Mouse (Mus musculus): ENCODE data around the gene Mybpc2. TPM values are rescaled to one million over a fixed set of nuclear protein-coding genes. Genes with fewer than 3 reads are reported as not detected.
A peak's percentile ranks its signal among the peaks of the same experiment; 100 is the strongest.

Gene Mybpc2
- polyA plus RNA-seq, 1 experiment from 2014 or later: 0.15 TPM

DNA sequence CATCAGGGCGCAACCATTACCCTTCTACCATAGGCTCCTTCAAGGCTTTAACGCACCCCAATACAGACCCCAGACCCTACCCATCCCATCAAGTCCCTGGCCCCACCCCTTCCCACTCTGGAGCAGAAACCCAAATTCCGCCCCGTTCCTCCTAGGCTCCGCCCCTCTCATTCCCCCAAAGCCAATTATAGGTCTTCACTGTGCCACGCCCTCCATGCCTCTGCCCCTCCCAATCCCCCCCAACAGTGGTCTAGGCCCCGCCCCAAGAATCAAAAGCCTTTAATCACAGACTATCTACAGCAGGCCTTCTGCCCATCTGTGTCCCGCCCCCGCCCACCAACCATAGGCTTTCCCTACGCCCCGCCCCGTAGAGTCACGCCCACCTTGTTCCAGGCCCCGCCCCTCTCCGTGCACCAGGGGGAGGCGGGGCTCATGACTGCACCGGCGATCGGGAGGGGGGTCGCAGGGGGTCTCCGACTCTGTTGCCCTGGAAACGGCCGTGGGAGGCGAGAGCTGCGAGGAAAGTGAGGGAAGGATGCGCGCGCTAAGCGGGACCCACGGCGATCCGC is 28.8 kb upstream of the Mybpc2 start:
- ATAC-seq (replicated peaks): peak; percentile 60
- peaks cover 15% of the 10 kb centered on the region for H3K4me1 ChIP-seq
- under 1% methylated on average over 32 of the region's 32 CpGs for WGBS
- peak overlapping the region; percentile 86 for H3K27ac ChIP-seq (replicated peaks)
- H3K4me3 ChIP-seq: peak overlapping the region; percentile 65
- peaks cover 24% of the 10 kb centered on the region for H3K36me3 ChIP-seq
- peak overlapping the region; percentile 39 for H3K9ac ChIP-seq (replicated peaks)
- H3K4me2 ChIP-seq (replicated peaks): peak overlapping the region; percentile 67
- peaks cover 2% of the 10 kb centered on the region; the same call in 1 of the 2 replicates for H3K27me3 ChIP-seq
- H3K9me3 ChIP-seq: no peaks in the 10 kb centered on the region

DNA sequence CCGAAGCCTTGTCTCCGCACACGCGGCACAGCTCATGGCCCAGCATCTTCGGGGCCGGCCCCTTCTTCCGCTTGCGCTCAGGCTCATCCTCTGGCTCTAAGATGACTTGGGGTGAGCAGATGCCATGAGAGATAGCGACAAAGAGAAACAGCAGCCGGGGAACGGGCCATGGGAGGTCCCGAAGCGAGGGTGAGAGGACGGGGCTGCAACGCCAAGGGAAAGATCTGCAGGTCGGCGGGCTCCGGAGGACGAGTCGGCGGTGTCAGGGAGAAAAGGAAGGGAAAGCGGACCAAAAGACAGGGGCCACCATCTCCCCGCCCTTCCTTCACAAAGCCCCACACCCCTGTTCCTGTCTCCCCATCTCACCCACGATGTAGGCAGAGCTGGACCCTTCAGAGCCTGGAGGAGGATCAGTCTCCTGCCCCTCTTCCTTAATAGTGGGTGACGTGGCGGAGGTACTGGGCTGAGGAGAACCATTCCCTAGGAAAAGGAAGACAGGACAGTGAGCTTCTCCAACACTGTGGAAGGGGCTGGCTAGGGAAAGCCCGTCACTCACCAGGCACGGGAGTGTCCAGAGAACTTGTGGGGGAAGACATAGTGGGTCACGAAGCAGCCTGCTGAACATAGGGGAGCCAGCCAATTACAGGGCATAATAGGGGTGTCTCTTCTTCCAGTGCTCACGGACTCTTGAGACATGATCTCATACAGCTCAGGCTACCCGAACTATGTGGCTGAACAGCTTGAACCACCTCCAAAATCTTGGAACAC is 27.9 kb upstream of the Mybpc2 start:
- H3K4me3 ChIP-seq: peak overlapping the region; percentile 65
- peaks cover 25% of the 10 kb centered on the region for H3K4me1 ChIP-seq
- H3K27ac ChIP-seq (replicated peaks): no peak overlapping the region
- H3K27me3 ChIP-seq: peaks cover 2% of the 10 kb centered on the region; the same call in 1 of the 2 replicates
- peaks cover 24% of the 10 kb centered on the region for H3K36me3 ChIP-seq
- WGBS: 90% methylated on average over 31 of the region's 31 CpGs
- no peaks in the 10 kb centered on the region for H3K9me3 ChIP-seq
- H3K9ac ChIP-seq (replicated peaks): no peak overlapping the region
- no peak for ATAC-seq (replicated peaks)
- H3K4me2 ChIP-seq (replicated peaks): peak overlapping the region; percentile 67

DNA sequence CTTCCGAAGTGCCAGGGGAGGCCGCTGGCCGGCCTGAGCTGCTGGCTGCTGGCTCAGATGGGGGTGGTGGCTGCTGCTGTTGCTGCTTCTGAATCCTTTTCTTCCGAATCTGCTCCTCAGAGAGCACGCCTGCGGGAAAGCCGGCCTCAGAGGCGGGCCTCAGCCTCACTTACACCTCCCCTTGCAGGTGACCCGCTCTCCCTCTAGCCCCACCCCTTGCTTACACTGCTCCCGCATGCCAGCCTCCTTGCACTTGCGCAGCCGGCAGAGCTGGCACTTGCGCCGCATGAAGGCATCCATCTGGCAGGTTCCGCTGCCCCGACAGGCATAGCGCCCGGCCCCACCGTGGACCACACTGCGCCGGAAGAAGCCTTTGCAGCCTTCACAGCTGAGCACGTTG is 27.3 kb upstream of the Mybpc2 start:
- Histone ChIP-seq H3K9me3 (no peaks in the 10 kb centered on the region), H3K4me1 (peaks cover 29% of the 10 kb centered on the region), H3K36me3 (peaks cover 24% of the 10 kb centered on the region), H3K27me3 (peaks cover 2% of the 10 kb centered on the region; the same call in 1 of the 2 replicates), H3K9ac (replicated peaks) (no peak overlapping the region), H3K4me3 (no peak overlapping the region), H3K4me2 (replicated peaks) (no peak overlapping the region), H3K27ac (replicated peaks) (no peak overlapping the region)
- no peak for ATAC-seq (replicated peaks)
- 75% methylated on average over 22 of the region's 22 CpGs for WGBS

DNA sequence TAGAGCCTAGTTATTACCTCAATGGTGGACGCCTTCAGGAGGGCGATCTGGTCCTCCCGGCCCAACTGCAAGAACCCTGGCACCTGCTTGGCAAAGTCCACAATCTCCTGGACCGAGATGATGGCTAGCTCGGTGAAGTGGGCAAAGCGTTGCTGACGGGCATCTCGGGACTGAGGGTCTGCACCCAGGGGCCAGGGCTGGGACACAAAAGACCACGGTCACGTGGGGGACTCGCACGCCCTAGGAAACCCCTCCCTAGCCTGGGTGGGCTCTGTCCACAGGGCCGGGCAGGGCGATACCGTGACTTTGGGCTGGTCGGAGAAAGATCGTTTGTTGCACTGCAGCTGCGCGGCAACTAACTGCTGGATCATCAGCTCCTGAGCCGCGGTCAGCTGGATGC is 26.8 kb upstream of the Mybpc2 start:
- H3K9me3 ChIP-seq: no peaks in the 10 kb centered on the region
- no peak for ATAC-seq (replicated peaks)
- WGBS: 92% methylated on average over 21 of the region's 21 CpGs
- no peak overlapping the region for H3K4me2 ChIP-seq (replicated peaks)
- H3K27me3 ChIP-seq: peaks cover 2% of the 10 kb centered on the region; the same call in 1 of the 2 replicates
- H3K27ac ChIP-seq (replicated peaks): no peak overlapping the region
- peaks cover 24% of the 10 kb centered on the region for H3K36me3 ChIP-seq
- H3K4me3 ChIP-seq: no peak overlapping the region
- peaks cover 29% of the 10 kb centered on the region for H3K4me1 ChIP-seq
- H3K9ac ChIP-seq (replicated peaks): no peak overlapping the region

- Histone ChIP-seq H3K9me3 (no peaks in the 10 kb centered on the region), H3K4me1 (peaks cover 29% of the 10 kb centered on the region), H3K4me2 (replicated peaks) (no peak overlapping the region), H3K9ac (replicated peaks) (no peak overlapping the region), H3K4me3 (no peak overlapping the region), H3K27me3 (0 out of 2 replicates have a peak, but pooled peaks cover 1% of the 10 kb centered on the region), H3K27ac (replicated peaks) (no peak overlapping the region), H3K36me3 (peaks cover 24% of the 10 kb centered on the region)
- no peak for ATAC-seq (replicated peaks)
- WGBS: 96% methylated on average over 12 of the region's 12 CpGs
These were observed 25.9 kb upstream of the Mybpc2 start for GRCm38 (mm10) chr7:44550409-44550678.

DNA sequence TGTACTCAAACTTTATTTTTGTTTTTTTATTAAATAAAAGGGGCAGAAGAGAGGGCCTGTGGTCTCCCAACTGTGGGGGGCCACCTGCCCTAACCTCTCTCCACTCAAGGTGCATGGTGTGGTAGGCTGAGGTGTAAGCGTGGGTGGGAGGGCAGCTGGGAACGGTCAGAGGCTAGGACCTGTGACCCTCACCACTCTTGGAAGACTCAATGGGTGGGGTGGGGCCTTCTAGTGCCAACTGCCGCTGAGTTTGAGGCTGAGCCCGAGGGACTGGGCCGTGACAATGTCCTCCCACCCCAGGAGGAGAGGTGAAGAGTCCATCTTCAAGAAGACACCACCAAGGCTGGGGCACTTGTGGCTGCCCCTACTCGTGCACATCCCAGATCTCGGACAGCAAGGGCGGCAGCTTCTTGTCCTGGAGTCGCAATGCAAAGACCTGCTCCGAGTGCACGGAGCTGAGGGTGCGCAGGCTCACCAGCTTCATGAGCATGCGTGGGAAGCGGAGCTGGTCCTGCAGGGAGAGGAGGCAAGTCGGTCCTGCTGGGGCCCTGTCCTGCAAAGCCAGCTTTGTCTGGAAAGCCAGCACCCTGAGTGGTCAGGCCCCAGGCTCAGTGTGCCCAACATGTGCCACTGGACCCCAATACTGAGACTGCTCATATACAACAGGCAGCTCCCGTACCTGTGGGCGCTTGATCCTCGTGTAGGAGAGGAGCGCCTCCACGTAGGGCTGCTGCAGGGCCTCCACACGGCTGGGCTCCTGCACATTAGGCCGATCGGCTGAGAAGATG is 25.4 kb upstream of the Mybpc2 start:
- no peak for ATAC-seq (replicated peaks)
- H3K4me2 ChIP-seq (replicated peaks): no peak overlapping the region
- H3K9me3 ChIP-seq: no peaks in the 10 kb centered on the region
- no peak overlapping the region for H3K4me3 ChIP-seq
- peaks cover 24% of the 10 kb centered on the region for H3K36me3 ChIP-seq
- WGBS: 93% methylated on average over 23 of the region's 23 CpGs
- no peaks in the 10 kb centered on the region for H3K27me3 ChIP-seq
- H3K4me1 ChIP-seq: peaks cover 29% of the 10 kb centered on the region
- H3K27ac ChIP-seq (replicated peaks): no peak overlapping the region
- no peak overlapping the region for H3K9ac ChIP-seq (replicated peaks)

- H3K4me2 ChIP-seq (replicated peaks): peak within 1 kb of the TSS; percentile 97
- H3K9me3 ChIP-seq: no peaks in the 10 kb centered on the region
- H3K27ac ChIP-seq (replicated peaks): peak within 1 kb of the TSS; percentile 55
- WGBS: under 1% methylated on average over 43 of the region's 43 CpGs
- peak within 1 kb of the TSS; percentile 65 for H3K4me3 ChIP-seq
- no peaks in the 10 kb centered on the region for H3K27me3 ChIP-seq
- H3K9ac ChIP-seq (replicated peaks): peak within 1 kb of the TSS; percentile 51
- peaks cover 25% of the 10 kb centered on the region for H3K4me1 ChIP-seq
- ATAC-seq (replicated peaks): peak; percentile 93
- H3K36me3 ChIP-seq: peaks cover 24% of the 10 kb centered on the region
These were observed 24.1 kb upstream of the Mybpc2 start, which contains the start of gene Pold1 for GRCm38 (mm10) chr7:44548497-44549087. Pold1 (minus strand) TSS chr7:44548849.

DNA sequence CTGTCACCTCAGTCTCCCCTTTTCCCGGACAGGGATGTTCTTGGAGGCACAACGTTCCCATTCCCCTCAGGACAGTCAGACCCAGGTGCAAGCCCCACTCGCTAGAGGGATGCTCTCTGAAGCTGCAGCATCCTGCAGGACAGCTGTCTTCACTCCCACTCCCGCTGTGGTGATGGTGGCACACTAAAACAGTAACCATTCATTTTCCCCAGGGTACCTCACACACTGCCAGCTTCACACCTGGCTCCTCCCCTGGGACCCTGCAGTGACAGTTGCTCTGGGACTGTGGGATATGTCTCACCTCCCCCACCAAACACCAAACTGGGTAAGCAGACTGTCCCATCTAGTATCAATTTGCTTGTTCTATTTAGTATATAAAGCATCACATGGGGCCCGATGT is 23.3 kb upstream of the Mybpc2 start:
- no peak for ATAC-seq (replicated peaks)
- H3K36me3 ChIP-seq: peaks cover 24% of the 10 kb centered on the region
- H3K4me2 ChIP-seq (replicated peaks): peak overlapping the region; percentile 97
- peak overlapping the region; percentile 65 for H3K4me3 ChIP-seq
- H3K9me3 ChIP-seq: no peaks in the 10 kb centered on the region
- peaks cover 18% of the 10 kb centered on the region for H3K4me1 ChIP-seq
- WGBS: 22% methylated on average over 5 of the region's 5 CpGs
- no peak overlapping the region for H3K27ac ChIP-seq (replicated peaks)
- no peaks in the 10 kb centered on the region for H3K27me3 ChIP-seq
- H3K9ac ChIP-seq (replicated peaks): peak overlapping the region; percentile 51

GRCm38 (mm10) chr7:44547041-44547440 is 22.6 kb upstream of the Mybpc2 start:
- no peak overlapping the region for H3K9ac ChIP-seq (replicated peaks)

DNA sequence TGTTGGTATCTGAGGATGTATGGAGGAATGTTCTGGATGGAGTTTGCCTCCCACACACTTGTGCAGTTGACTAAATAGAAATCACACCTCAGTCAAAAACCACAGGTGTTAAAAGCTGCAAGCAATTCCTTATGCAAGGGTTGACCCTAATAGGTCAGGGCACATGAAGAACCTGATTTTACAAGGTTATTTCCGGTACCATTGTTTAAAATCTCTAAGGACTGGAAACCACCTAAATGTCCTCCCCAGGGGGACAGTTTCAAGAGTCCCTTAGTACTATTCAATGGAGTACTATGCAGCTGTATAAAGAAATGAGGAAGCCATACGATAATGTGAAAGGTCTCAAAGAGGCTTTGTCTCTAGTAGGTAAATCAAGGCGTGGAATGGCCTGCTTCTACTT is 21.8 kb upstream of the Mybpc2 start:
- Histone ChIP-seq H3K9ac (replicated peaks) (no peak overlapping the region), H3K27me3 (no peaks in the 10 kb centered on the region), H3K4me3 (no peak overlapping the region), H3K9me3 (no peaks in the 10 kb centered on the region), H3K4me1 (peaks cover 15% of the 10 kb centered on the region), H3K36me3 (peaks cover 21% of the 10 kb centered on the region), H3K4me2 (replicated peaks) (no peak overlapping the region), H3K27ac (replicated peaks) (no peak overlapping the region)
- 96% methylated on average over 3 of the region's 3 CpGs for WGBS
- no peak for ATAC-seq (replicated peaks)

More at GRCm38 (mm10) chr7:44547041-44547440, 22.6 kb upstream of the Mybpc2 start:
- H3K9me3 ChIP-seq: no peaks in the 10 kb centered on the region
- peaks cover 24% of the 10 kb centered on the region for H3K36me3 ChIP-seq
- H3K27ac ChIP-seq (replicated peaks): no peak overlapping the region
- peaks cover 15% of the 10 kb centered on the region for H3K4me1 ChIP-seq
- no peak for ATAC-seq (replicated peaks)
- H3K4me2 ChIP-seq (replicated peaks): peak overlapping the region; percentile 97
- no peaks in the 10 kb centered on the region for H3K27me3 ChIP-seq
- WGBS: 92% methylated on average over 13 of the region's 13 CpGs
- H3K4me3 ChIP-seq: no peak overlapping the region

- Histone ChIP-seq H3K9ac (replicated peaks) (no peak overlapping the region), H3K36me3 (peaks cover 15% of the 10 kb centered on the region; the same call in 1 of the 2 replicates), H3K9me3 (no peaks in the 10 kb centered on the region), H3K4me2 (replicated peaks) (no peak overlapping the region), H3K27ac (replicated peaks) (no peak overlapping the region), H3K27me3 (no peaks in the 10 kb centered on the region), H3K4me1 (peaks cover 11% of the 10 kb centered on the region), H3K4me3 (no peak overlapping the region)
- 77% methylated on average over 12 of the region's 12 CpGs for WGBS
- ATAC-seq (replicated peaks): no peak
These were observed 18.6 kb upstream of the Mybpc2 start for GRCm38 (mm10) chr7:44543071-44543470.

GRCm38 (mm10) chr7:44542555-44542954 is 18.1 kb upstream of the Mybpc2 start:
- H3K4me1 ChIP-seq: peaks cover 6% of the 10 kb centered on the region
- H3K9me3 ChIP-seq: no peaks in the 10 kb centered on the region
- peaks cover 15% of the 10 kb centered on the region; the same call in 1 of the 2 replicates for H3K36me3 ChIP-seq
- ATAC-seq (replicated peaks): no peak
- no peak overlapping the region for H3K27ac ChIP-seq (replicated peaks)
- no peak overlapping the region for H3K4me2 ChIP-seq (replicated peaks)
- H3K27me3 ChIP-seq: no peaks in the 10 kb centered on the region
- no peak overlapping the region for H3K9ac ChIP-seq (replicated peaks)
- WGBS: 94% methylated on average over 11 of the region's 11 CpGs
- no peak overlapping the region for H3K4me3 ChIP-seq

All from forebrain, embryonic 15.5 days (tissue).